Mouse (Mus musculus) midbrain, embryonic 11.5 days (tissue): ENCODE data around the gene Ap4m1. TPM values are rescaled to one million over a fixed set of nuclear protein-coding genes. Genes with fewer than 3 reads are reported as not detected.

ENCODE experiments used
- ATAC-seq: fragments of 200-750 bp; cut with Nextera tagmentation; 2 replicates; pipeline ENCODE4 v1.8.0; 2017; ENCODE audit warnings: moderate TSS enrichment, moderate library complexity; ENCODE audit not compliant: low FRiP score
- DNase-seq: peaks from one replicate; pipeline ENCODE4 v3.0.0; 2015; ENCODE audit warnings: low spot score; ENCODE audit errors: missing footprints
- H3K27ac ChIP-seq: fragments of 300-500 bp; sonication (generic); 2 replicates; pipeline ENCODE4 v1.5.1; 2014; ENCODE audit warnings: low read depth, low read length
- H3K27me3 ChIP-seq: fragments of 300-500 bp; sonication (generic); 2 replicates; pipeline ENCODE4 v1.6.1; 2014; ENCODE audit warnings: mild to moderate bottlenecking, low read length, moderate library complexity, mixed read lengths; ENCODE audit not compliant: control insufficient read depth, insufficient read depth
- H3K36me3 ChIP-seq: fragments of 300-500 bp; sonication (generic); 2 replicates; pipeline ENCODE4 v1.6.1; 2014; ENCODE audit warnings: mild to moderate bottlenecking, low read length, moderate library complexity, mixed read lengths; ENCODE audit not compliant: control insufficient read depth, insufficient read depth
- H3K4me1 ChIP-seq: fragments of 300-500 bp; sonication (generic); 2 replicates; pipeline ENCODE4 v1.6.1; 2014; ENCODE audit warnings: low read length; ENCODE audit not compliant: control insufficient read depth, insufficient read depth
- H3K4me2 ChIP-seq: fragments of 300-500 bp; sonication (generic); 2 replicates; pipeline ENCODE4 v1.6.1; 2014; ENCODE audit warnings: mild to moderate bottlenecking, moderate library complexity
- H3K4me3 ChIP-seq: fragments of 300-500 bp; sonication (generic); 2 replicates; pipeline ENCODE4 v1.5.1; 2014; ENCODE audit warnings: low read depth, low read length
- H3K9ac ChIP-seq: fragments of 300-500 bp; sonication (generic); 2 replicates; pipeline ENCODE4 v1.6.1; 2014; ENCODE audit warnings: low read length
- H3K9me3 ChIP-seq: fragments of 300-500 bp; sonication (generic); 2 replicates; pipeline ENCODE4 v1.6.1; 2016; ENCODE audit warnings: low read length; ENCODE audit not compliant: control insufficient read depth
- WGBS: fragments of 180-500 bp; shearing (Covaris S2); extraction: QIAGEN DNeasy Blood & Tissue Kit; methylation state at CpG from one replicate; pipeline ENCODE4 v1.1.7; 2014; 5-methylcytosine and 5-hydroxymethylcytosine counted together
- polyA plus RNA-seq: library from polyadenylated mRNA; unstranded; fragments of >200 nt; fragmentation: Nextera tagmentation; extraction: Ambion mirVana; gene quantifications from 2 replicates; pipeline ENCODE4 v1.2.1, GENCODE M21; 2014

Gene Ap4m1
- 15.2 and 17.3 TPM in 2 replicates for polyA plus RNA-seq

DNA sequence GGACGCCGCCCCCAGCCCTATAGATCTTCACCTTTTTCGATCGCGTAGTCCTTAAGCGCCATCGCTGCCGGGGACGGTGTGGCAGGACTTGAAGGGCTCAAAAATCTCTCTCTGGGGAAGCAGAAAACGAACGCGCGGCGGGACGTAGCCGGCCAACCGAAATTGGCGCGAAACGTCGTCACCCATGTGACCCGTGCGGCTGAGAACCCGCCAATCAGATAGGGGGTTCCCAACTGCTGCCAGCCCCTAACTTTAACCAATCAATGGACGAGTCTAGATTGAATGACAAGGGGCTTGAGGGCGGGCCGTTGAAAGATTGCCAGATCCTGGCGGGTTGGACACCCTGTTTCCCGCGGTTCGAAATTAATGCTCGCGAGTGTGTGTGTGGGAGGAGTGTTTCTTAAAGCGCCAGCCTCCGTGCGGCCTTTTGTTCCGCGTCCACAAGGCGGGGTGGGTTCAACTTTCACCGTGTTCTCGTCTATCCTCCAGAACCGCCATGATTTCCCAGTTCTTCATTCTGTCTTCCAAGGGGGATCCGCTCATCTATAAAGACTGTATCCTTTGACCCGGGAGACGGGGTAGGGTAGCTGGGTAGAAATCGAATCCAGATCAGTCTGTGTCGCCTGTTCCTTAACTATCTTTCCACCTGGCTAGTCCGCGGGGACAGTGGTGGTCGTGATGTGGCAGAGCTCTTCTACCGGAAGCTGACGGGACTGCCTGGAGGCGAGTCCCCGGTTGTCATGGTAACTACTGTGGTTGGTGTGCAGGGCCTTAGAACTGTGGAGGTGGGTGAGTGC lies at the start of gene Ap4m1, which contains the start of gene Mcm7:
TSS of gene Ap4m1 (plus strand) at position 308 of the 797 bp plus-strand sequence.
TSS of gene Mcm7 (minus strand) at position 728 of the 797 bp plus-strand sequence.
- H3K27me3 ChIP-seq, result no peaks in the 10 kb centered on the region
- peak within 1 kb of the TSS; percentile 91 for H3K9ac ChIP-seq
- ATAC-seq (peak; percentile 93), DNase-seq (peak; percentile 98)
- H3K4me1 ChIP-seq, result peaks cover 12% of the 10 kb centered on the region
- peak within 1 kb of the TSS; percentile 93 for H3K27ac ChIP-seq
- under 1% methylated on average over 54 of the region's 54 CpGs for WGBS
- peaks cover 20% of the 10 kb centered on the region for H3K36me3 ChIP-seq
- peak within 1 kb of the TSS; percentile 78 for H3K4me2 ChIP-seq
- H3K4me3 ChIP-seq, result peak within 1 kb of the TSS; percentile 81
- no peaks in the 10 kb centered on the region for H3K9me3 ChIP-seq

DNA sequence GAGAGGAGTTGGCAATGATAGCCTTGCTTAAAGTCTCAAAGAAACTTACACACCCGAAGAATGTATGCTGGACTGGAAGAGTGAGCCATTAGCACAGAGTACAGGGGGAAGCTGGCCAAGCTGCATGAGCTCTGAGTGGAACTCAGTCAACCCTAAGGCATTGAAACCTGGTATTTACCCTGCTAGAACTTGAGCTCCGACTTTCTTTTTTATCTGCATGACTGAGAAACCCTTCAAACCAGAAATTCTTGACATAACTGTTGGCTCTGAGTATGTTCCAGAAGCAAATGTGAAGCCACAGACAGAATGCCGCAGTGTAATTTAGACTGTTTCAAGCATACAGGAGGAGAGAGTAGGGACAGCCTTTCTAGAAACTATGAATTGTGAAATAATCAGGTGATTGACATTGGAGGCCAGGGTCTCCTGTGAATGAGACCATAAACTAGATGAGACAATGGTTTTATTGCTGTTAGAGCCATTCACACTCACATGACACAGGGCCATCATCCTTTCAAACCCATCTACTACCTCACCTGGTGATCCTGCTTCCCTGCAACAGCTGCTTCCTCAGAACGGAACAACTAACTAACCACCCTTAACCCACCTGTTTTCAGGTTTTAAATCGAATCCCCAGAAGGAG lies 39.3 kb upstream of the Ap4m1 start:
- H3K9ac ChIP-seq, result no peak overlapping the region
- no peaks in the 10 kb centered on the region for H3K9me3 ChIP-seq
- ATAC-seq, result no peak
- DNase-seq, result no peak
- H3K27me3 ChIP-seq, result no peaks in the 10 kb centered on the region
- no peak overlapping the region for H3K27ac ChIP-seq
- no peaks in the 10 kb centered on the region for H3K4me1 ChIP-seq
- peaks cover 34% of the 10 kb centered on the region for H3K36me3 ChIP-seq
- WGBS, result 98% methylated on average over 5 of the region's 5 CpGs
- H3K4me3 ChIP-seq, result no peak overlapping the region
- H3K4me2 ChIP-seq, result no peak overlapping the region

DNA sequence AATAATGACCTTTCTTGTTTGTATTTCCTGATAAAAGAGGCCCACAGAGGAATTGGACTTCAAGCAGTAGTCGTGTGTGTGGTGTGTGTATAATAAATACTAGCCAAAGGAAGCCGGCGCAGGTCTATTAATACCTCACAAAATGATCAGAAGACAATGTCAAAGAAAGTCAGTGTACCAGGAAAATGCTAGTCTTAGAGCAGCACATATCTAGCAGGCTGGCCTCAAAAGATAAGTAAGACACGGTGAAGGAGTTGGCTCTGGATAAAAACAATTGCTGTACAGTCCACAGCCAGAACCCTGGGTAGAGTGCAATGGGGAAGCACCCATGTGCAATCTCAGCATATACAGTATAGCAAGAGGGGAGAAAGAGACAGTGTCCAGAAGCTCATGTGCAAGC lies 34.5 kb upstream of the Ap4m1 start:
- Histone ChIP-seq H3K27me3 (no peaks in the 10 kb centered on the region), H3K27ac (no peak overlapping the region), H3K4me3 (no peak overlapping the region), H3K4me2 (no peak overlapping the region), H3K9ac (no peak overlapping the region), H3K9me3 (no peaks in the 10 kb centered on the region), H3K36me3 (peaks cover 16% of the 10 kb centered on the region; the same call in 1 of the 2 replicates), H3K4me1 (no peaks in the 10 kb centered on the region)
- DNase-seq (no peak), ATAC-seq (no peak)
- 88% methylated on average over 4 of the region's 4 CpGs for WGBS

DNA sequence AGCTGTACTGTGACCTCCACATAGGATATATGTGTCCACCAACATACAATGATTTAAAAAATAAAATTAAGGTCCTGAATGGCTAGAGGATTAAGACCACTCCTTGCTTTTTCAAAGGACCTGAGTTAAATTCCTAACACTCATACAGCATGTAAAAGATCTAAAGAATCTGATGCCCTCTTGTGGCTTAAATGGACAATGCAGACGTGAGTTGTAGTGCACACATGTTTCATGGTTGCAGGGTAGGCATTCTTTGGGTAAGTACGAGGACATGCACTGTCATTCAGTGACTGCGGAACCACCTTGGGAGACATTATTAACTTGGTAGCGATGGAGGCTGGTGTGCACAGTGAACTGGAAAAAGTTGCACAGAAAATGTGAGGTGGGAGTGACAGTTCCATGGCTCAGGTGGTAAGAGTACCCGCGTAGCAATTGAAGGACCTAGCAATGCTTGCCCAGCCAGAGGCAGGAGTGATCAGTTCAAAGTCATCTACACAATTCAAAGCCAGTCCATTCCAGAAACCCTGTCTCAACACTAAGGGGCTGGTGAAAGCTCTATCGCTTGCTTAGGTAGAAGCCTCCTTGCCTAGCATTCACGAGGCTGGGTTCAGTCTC lies 33.8 kb upstream of the Ap4m1 start:
- DNase-seq (peak; percentile 92), ATAC-seq (peak; percentile 48; the same call in 1 of the 2 replicates)

DNA sequence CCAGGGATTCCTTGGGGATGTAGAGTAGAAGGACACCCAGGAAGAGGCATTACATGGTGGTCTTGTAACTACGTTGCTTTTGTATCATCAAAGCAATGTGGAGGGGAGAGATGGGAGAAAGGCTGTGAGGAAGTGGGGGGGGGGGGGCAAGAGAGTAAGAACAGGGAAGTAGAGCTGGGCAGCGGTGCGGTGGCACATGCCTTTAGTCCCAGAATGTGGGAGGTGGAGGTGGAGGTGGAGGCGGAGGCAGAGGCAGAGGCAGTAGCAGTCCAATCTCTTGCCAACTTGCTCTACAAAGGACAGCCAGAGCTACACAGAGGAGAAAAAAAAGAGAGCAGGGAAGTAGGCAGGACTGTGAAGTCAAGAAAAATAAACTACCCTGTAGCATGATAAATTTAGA lies 33.2 kb upstream of the Ap4m1 start:
- H3K4me2 ChIP-seq, result no peak overlapping the region
- ATAC-seq (no peak), DNase-seq (no peak)
- H3K9me3 ChIP-seq, result no peaks in the 10 kb centered on the region
- H3K27me3 ChIP-seq, result no peaks in the 10 kb centered on the region
- H3K36me3 ChIP-seq, result peaks cover 16% of the 10 kb centered on the region; the same call in 1 of the 2 replicates
- no peak overlapping the region for H3K27ac ChIP-seq
- H3K9ac ChIP-seq, result no peak overlapping the region
- WGBS, result 76% methylated on average over 4 of the region's 4 CpGs
- no peak overlapping the region for H3K4me3 ChIP-seq
- H3K4me1 ChIP-seq, result no peaks in the 10 kb centered on the region

More for the DNA sequence above, 33.8 kb upstream of the Ap4m1 start:
- peaks cover 16% of the 10 kb centered on the region; the same call in 1 of the 2 replicates for H3K36me3 ChIP-seq
- no peaks in the 10 kb centered on the region for H3K9me3 ChIP-seq
- no peak overlapping the region for H3K27ac ChIP-seq
- no peaks in the 10 kb centered on the region for H3K4me1 ChIP-seq
- H3K27me3 ChIP-seq, result no peaks in the 10 kb centered on the region
- no peak overlapping the region for H3K4me2 ChIP-seq
- no peak overlapping the region for H3K4me3 ChIP-seq
- H3K9ac ChIP-seq, result no peak overlapping the region
- 62% methylated on average over 8 of the region's 8 CpGs for WGBS

DNA sequence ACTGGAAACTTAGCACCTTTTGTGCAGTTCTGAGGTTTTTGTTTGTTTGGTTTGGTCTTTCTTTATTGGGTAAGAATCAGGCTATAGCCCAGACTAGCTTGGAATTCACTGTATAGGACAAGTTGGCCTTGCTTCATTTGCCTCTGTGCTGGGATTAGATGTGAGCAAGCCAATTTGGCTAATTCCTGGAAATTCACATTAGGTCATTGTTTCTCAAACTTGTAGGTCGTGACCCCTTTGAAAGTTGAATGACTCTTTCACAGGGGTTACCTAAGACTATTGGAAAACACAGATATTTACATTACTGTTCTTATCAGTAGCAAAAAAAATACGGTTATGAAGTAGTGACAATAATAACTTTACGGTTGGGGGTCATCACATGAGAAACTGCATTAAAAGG lies 17.4 kb upstream of the Ap4m1 start:
- peak overlapping the region; percentile 74 for H3K4me2 ChIP-seq
- H3K9me3 ChIP-seq, result no peaks in the 10 kb centered on the region
- H3K9ac ChIP-seq, result peak overlapping the region; percentile 98
- whole genome bisulfite sequencing, result 85% methylated on average over 3 of the region's 3 CpGs
- peaks cover 16% of the 10 kb centered on the region for H3K36me3 ChIP-seq
- peak overlapping the region; percentile 83 for H3K4me3 ChIP-seq
- no peak for DNase-seq
- no peak overlapping the region for H3K27ac ChIP-seq
- H3K27me3 ChIP-seq, result no peaks in the 10 kb centered on the region
- H3K4me1 ChIP-seq, result peaks cover 2% of the 10 kb centered on the region; the same call in 1 of the 2 replicates
- no peak for ATAC-seq

DNA sequence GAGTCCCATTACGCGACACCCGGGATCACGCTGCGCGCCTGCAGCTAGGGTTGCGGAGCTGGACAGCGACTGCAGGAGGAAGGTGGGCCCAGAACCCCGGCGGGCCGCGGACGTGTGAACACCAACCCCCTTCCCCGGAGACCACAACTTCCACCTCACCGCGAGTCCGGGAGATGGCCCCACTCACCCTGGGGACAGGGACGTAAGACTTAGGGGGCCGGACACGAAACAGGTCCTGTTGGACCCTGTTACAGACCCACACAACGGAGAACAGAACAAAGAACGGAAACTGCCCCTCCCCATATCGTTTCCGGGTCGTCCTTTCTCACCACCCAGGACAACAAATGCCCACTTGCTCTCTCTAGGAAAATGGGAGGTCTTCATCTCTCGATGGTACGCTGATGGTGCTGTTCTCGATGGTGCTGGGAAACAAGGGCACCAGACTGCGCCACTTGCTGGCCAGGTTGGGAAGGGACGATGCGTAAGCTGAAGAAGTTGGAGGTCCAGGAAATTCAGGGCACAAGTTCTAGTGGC lies 16.3 kb upstream of the Ap4m1 start, which contains the start of gene Zfp113:
TSS of gene Zfp113 (minus strand) at position 302 of the 534 bp plus-strand sequence.
- peaks cover 2% of the 10 kb centered on the region; the same call in 1 of the 2 replicates for H3K4me1 ChIP-seq
- H3K4me3 ChIP-seq, result peak within 1 kb of the TSS; percentile 83
- H3K27ac ChIP-seq, result peak within 1 kb of the TSS; percentile 95
- peaks cover 13% of the 10 kb centered on the region for H3K36me3 ChIP-seq
- peak within 1 kb of the TSS; percentile 74 for H3K4me2 ChIP-seq
- ATAC-seq (peak; percentile 97), DNase-seq (peak; percentile 98)
- H3K27me3 ChIP-seq, result no peaks in the 10 kb centered on the region
- H3K9ac ChIP-seq, result peak within 1 kb of the TSS; percentile 98
- under 1% methylated on average over 31 of the region's 31 CpGs for WGBS
- no peaks in the 10 kb centered on the region for H3K9me3 ChIP-seq

DNA sequence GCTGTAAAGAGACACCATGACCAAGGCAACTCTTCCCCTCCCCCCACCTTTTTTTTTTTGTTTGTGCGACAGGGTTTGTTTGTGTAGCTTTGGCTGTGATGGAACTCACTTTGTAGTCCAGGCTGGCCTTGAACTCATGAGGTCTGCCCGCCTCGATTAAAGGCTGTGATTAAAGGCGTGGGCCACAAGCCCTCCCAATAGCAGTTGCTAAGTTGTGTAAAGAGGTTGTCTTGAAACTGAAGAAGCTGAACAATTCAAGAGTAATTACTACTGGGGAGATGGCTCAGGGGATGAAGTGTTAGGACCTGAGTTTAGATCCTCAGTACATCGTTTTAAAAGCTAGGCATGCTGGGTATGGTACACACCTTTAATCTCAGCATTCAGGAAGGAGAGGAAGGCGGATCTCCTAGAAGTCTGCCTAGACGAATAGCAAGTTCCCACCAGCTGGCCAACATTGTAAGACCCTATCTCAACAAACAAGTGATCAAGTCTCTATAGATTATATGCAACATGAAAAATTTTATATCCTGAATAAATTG lies 11.5 kb upstream of the Ap4m1 start:
- DNase-seq (peak; percentile 84), ATAC-seq (no peak; the same call in 1 of the 2 replicates)
- no peak overlapping the region for H3K27ac ChIP-seq
- 68% methylated on average over 7 of the region's 7 CpGs for WGBS
- peak overlapping the region; percentile 81 for H3K4me3 ChIP-seq
- H3K36me3 ChIP-seq, result peaks cover 12% of the 10 kb centered on the region
- no peaks in the 10 kb centered on the region for H3K27me3 ChIP-seq
- peak overlapping the region; percentile 86 for H3K9ac ChIP-seq
- H3K4me2 ChIP-seq, result peak overlapping the region; percentile 81; the same call in 1 of the 2 replicates
- H3K9me3 ChIP-seq, result no peaks in the 10 kb centered on the region
- peaks cover 5% of the 10 kb centered on the region for H3K4me1 ChIP-seq
